ENCODE assay signal across 16 mouse cellular contexts in the genomic region with DNA sequence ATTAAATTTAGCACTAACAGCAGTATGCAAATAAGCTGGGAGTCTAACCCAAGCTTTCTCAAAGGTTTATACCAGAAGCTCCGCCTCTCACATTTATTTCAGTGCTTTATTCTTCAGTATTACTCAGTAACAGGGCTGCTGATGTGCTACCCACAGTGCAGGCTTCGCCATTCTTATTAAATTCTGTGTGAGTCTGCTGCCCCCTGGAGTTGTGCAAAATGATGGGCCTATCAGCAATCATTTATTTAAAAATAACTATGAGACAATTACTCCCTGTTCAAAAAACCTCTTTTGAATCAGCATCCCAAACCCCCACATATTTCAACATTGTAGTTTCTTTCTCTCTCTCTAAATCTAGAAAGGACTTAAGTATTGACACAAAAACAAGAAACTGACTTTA. TPM values are rescaled to one million over a fixed set of nuclear protein-coding genes. Genes with fewer than 3 reads are reported as not detected.
DNase-seq lines count a peak whose midpoint lies in the region; ATAC-seq and TF ChIP-seq lines count a peak whose summit lies in the region.
"Had no signal": no experiment of that assay in that cellular context is flagged by ENCODE, and none has a peak within 500 bp of the region (broad histone marks: within the 10 kb centered on the region; RNA-seq: fewer than 3 reads in every experiment).

No protein-coding gene starts in this region.

- intact Hi-C loops in heart, adult 2 months (cut with DNase I) = loop anchor here (10.0 kb wide), 1 partner anchor 317 kb away; no protein-coding TSS in a partner anchor
- intact Hi-C loops in left cerebral cortex, adult 2 months (cut with DNase I) = no loop called here
- intact Hi-C loops in left cerebral cortex, postnatal 14 days (cut with DNase I) = no loop called here

- no peaks in the 10 kb centered on the region for H3K79me2 ChIP-seq in heart, adult 2 months (replicated peaks; ENCODE audit: control insufficient read depth, insufficient read depth, low read length)

- 0 out of 2 replicates have a peak, but pooled peaks have one; percentile 12 for TF ChIP-seq CTCF in heart, adult 2 months (IDR thresholded peaks at IDR 0.05)
- TF ChIP-seq CTCF in left cerebral cortex, adult 2 months (IDR thresholded peaks at IDR 0.05) = peak; percentile 11; the same call in 1 of the 2 replicates
- no peak for TF ChIP-seq CTCF in brain, embryonic 14.5 days (IDR thresholded peaks at IDR 0.05; ENCODE audit: borderline replicate concordance, extremely low read depth, insufficient read depth, insufficient read length)

- H3K4me2 ChIP-seq in heart, embryonic 11.5 days = no peak overlapping the region
- H3K4me2 ChIP-seq: embryonic facial prominence, embryonic 12.5 days; heart, embryonic 13.5 days had no signal

- H3K27ac ChIP-seq in heart, adult 2 months = no peak overlapping the region
- no peak overlapping the region for H3K27ac ChIP-seq in heart, embryonic 11.5 days (ENCODE audit: low read depth, low read length)
- H3K27ac ChIP-seq in left cerebral cortex, adult 2 months = no peak overlapping the region
- H3K27ac ChIP-seq: embryonic facial prominence, embryonic 12.5 days; heart, embryonic 13.5 days had no signal

- no peak for TF ChIP-seq EP300 in heart, adult 2 months (IDR thresholded peaks at IDR 0.05; ENCODE audit: insufficient read depth, low read depth, low read length)

- H3K4me1 ChIP-seq in heart, adult 2 months (ENCODE audit: control insufficient read depth, insufficient read depth, low read length) = no peaks in the 10 kb centered on the region; the same call in 1 of the 2 replicates
- H3K4me1 ChIP-seq in heart, embryonic 11.5 days (ENCODE audit: control insufficient read depth, insufficient read depth, low read length) = peaks cover 2% of the 10 kb centered on the region; the same call in 1 of the 2 replicates
- H3K4me1 ChIP-seq: embryonic facial prominence, embryonic 12.5 days had no signal

- no peaks in the 10 kb centered on the region for H3K9me3 ChIP-seq in heart, embryonic 11.5 days (replicated peaks; ENCODE audit: control insufficient read depth, low read length)
- H3K9me3 ChIP-seq: embryonic facial prominence, embryonic 12.5 days; heart, embryonic 13.5 days had no signal

- no peak overlapping the region for H3K9ac ChIP-seq in heart, adult 2 months (ENCODE audit: low read depth, low read length)
- H3K9ac ChIP-seq in heart, embryonic 11.5 days (ENCODE audit: low read depth, low read length) = no peak overlapping the region
- H3K9ac ChIP-seq: embryonic facial prominence, embryonic 12.5 days; heart, embryonic 13.5 days had no signal

- no peak for TF ChIP-seq POLR2A in heart, adult 2 months (IDR thresholded peaks at IDR 0.05; ENCODE audit: insufficient read depth, low read depth, low read length)
- TF ChIP-seq POLR2A in brain, embryonic 14.5 days (IDR thresholded peaks at IDR 0.05; ENCODE audit: borderline replicate concordance, extremely low read depth, insufficient read depth, insufficient read length, poor library complexity, severe bottlenecking) = no peak

- no peak for ATAC-seq in heart, embryonic 11.5 days (replicated peaks; ENCODE audit: insufficient number of reproducible peaks, low FRiP score, low TSS enrichment)
- ATAC-seq: forebrain, embryonic 16.5 days; hindbrain, embryonic 16.5 days had no signal

- H3K4me3 ChIP-seq in heart, adult 2 months = no peak overlapping the region
- H3K4me3 ChIP-seq in heart, embryonic 11.5 days (ENCODE audit: low read depth, low read length) = no peak overlapping the region
- no peak overlapping the region for H3K4me3 ChIP-seq in left cerebral cortex, adult 2 months
- H3K4me3 ChIP-seq: embryonic facial prominence, embryonic 12.5 days; heart, embryonic 13.5 days had no signal

- 79% methylated on average over 2 of the region's 2 CpGs for WGBS in heart, adult 2 months
- 82% methylated on average over 2 of the region's 2 CpGs for WGBS in heart, embryonic 11.5 days (ENCODE audit: insufficient replicate concordance)

- no peaks in the 10 kb centered on the region for H3K27me3 ChIP-seq in heart, adult 2 months (ENCODE audit: control insufficient read depth, insufficient read depth, low read length)
- H3K27me3 ChIP-seq in heart, embryonic 11.5 days (ENCODE audit: control insufficient read depth, insufficient read depth, low read length) = no peaks in the 10 kb centered on the region

- no peaks in the 10 kb centered on the region; the same call in 1 of the 2 replicates for H3K36me3 ChIP-seq in heart, adult 2 months (ENCODE audit: control insufficient read depth, insufficient read depth, low read length)
- H3K36me3 ChIP-seq in heart, embryonic 11.5 days (ENCODE audit: control insufficient read depth, insufficient read depth, low read length) = no peaks in the 10 kb centered on the region
- H3K36me3 ChIP-seq: embryonic facial prominence, embryonic 12.5 days; heart, embryonic 13.5 days had no signal

- no peak for DNase-seq in heart, adult 2 months
- no peak for DNase-seq in left cerebral cortex, adult 2 months (ENCODE audit: extremely low spot score in 1 of 2, low spot score in 2 of 2)
- no peak for DNase-seq in left cerebral cortex, postnatal 14 days (ENCODE audit: low spot score in 2 of 2)
- DNase-seq in brain, adult 2 months (ENCODE audit: low read depth, low spot score) = peak; percentile 20
- peak; percentile 22 for DNase-seq in brain, embryonic 14.5 days (ENCODE audit: low read depth)
- DNase-seq: adrenal gland, adult 8-10 months; adrenal gland, postnatal 36 days; cerebellum, adult 2 months; gastrocnemius, postnatal 14 days; heart, postnatal 36 days had no signal

RNA-seq across cellular contexts. Expression of gene Erbb4, which starts 6.2 kb away (rescaled TPM):
- total RNA-seq in heart, adult 2 months (2021) = 10 to 100 TPM; 10.3 to 13.9 TPM
- 2.1 and 5.4 TPM in 2 replicates for polyA plus RNA-seq in heart, adult 2 months (2012; rRNA removed)
- 11.5 and 14.8 TPM in 2 replicates for polyA plus RNA-seq in heart, embryonic 11.5 days (2014; fragmentation: Nextera tagmentation; extraction: Ambion mirVana)
- total RNA-seq in left cerebral cortex, adult 2 months (2021) = 10 to 100 TPM; 57.6 to 64.1 TPM
- total RNA-seq in left cerebral cortex, postnatal 14 days (2021) = 10 to 100 TPM; 55.3 to 57.2 TPM
- polyA plus RNA-seq in brain, embryonic 14.5 days (2012; rRNA removed) = 7.8 and 12.2 TPM in 2 replicates
- total RNA-seq: ES-E14 had no signal

Comparison
In these comparisons a context has a peak if more than half of its experiments do, and no peak if none do; other contexts are left out.
1. DNase-seq: peak in brain, adult 2 months (single experiment) and brain, embryonic 14.5 days (single experiment); none in heart, adult 2 months (0 of 2), left cerebral cortex, adult 2 months (0 of 2) and left cerebral cortex, postnatal 14 days (0 of 2).